Mouse (Mus musculus): Measurements from ENCODE around the gene Ppp2r5d.

Ppp2r5d gene

DNA sequence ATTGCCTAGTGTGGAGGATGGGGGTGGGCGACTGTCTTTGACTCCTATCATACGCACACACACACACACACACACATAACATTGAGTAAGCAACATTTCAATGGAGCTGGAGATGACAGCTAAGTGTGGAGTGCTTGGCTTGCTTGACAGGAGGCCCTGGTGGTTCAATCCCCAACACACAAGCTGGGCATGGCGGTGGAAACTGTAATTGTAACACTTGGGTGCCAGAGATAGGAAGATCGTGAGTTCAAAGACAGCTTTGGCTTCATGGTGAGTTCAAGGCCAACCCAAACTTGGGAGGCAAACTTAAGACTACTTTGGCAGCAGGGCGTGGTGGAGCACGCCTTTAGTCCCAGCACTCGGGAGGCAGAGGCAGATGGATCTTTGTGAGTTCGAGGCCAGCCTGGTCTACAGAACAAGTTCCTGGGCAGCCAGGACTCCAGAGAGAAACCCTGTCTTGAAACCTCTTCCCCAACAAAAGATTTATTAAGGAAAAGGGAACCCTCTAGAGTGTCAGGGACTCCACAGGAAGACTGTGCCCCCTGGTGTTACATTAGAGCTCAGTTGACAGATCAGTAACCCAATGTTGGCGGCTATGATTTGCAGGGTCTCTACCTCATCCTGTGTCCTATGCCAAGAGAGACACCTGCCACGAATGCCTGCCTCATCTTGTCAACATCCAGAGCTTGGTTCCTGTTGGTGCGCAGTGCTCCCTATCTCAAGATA lies 10.0 kb upstream of the Ppp2r5d start:
- DNase-seq = no peak

GRCm38 (mm10) chr17:46713849-46714248 lies 8.9 kb upstream of the Ppp2r5d start:
- no peak for DNase-seq

- DNase-seq = no peak
Observed at GRCm38 (mm10) chr17:46712442-46712841, 7.5 kb upstream of the Ppp2r5d start.

DNA sequence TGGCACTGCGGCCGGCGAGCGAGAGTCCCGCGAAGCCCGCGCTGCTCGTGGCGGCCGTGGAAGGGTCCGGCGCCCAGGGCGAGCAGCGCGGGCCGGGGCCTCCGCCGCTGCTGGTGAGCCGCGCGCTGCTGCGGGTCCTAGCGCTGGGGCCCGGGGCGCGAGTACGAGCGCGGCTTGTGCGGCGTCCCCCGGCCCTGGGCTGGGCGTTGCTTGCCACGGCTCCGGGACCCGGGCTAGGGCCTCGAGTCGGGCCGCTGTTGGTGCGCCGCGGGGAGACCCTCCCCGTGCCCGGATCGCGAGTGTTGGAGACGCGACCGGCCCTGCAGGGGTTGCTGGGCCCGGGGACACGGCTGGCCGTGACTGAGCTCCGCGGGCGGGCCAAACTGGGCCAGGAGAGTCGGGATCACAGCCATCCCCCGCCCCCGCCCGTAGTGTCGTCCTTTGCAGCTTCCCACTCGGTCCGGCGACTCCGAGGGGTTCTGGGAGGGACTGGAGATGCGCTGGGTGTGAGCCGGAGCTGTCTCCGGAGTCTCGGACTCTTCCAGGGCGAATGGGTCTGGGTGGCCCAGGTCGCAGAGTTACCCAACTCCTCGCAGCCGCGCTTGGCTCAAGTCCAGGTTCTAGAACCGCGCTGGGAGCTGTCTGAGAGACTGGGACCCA lies 6.8 kb upstream of the Ppp2r5d start:
- DNase-seq = peak; percentile 24

DNA sequence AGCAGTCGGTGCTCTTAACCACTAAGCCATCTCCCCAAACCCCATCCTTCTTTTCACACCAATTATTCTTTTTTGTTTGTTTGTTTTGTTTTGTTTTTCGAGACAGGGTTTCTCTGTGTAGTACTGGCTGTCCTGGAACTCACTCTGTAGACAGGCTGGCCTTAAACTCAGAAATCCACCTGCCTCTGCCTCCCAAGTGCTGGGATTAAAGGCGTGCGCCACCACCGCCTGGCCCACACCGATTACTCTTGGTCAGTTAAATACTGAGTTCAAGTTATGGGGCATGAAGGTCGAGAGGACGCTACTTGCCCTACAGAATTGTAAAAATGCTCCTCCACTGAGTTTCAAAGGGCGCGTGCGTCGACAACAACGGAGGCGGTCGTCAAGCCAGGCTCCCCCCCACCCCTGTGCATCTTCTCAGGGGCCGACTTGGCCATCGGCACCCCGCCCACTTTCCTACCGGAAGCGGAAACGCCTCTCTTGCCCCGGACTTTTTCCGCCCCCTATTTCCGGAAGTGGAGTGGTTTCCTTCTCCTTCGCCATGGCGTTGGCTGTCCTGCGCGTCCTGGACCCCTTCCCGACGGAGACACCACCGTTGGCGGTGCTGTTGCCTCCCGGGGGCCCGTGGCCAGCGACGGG lies 6.2 kb upstream of the Ppp2r5d start, which contains the start of gene Pex6:
Gene Pex6, plus strand, starts transcription at position 505 of the 639 bp plus-strand sequence.
- DNase-seq = peak; percentile 97

- DNase-seq = no peak
Observed at GRCm38 (mm10) chr17:46706375-46707089, 1.6 kb upstream of the Ppp2r5d start.

DNA sequence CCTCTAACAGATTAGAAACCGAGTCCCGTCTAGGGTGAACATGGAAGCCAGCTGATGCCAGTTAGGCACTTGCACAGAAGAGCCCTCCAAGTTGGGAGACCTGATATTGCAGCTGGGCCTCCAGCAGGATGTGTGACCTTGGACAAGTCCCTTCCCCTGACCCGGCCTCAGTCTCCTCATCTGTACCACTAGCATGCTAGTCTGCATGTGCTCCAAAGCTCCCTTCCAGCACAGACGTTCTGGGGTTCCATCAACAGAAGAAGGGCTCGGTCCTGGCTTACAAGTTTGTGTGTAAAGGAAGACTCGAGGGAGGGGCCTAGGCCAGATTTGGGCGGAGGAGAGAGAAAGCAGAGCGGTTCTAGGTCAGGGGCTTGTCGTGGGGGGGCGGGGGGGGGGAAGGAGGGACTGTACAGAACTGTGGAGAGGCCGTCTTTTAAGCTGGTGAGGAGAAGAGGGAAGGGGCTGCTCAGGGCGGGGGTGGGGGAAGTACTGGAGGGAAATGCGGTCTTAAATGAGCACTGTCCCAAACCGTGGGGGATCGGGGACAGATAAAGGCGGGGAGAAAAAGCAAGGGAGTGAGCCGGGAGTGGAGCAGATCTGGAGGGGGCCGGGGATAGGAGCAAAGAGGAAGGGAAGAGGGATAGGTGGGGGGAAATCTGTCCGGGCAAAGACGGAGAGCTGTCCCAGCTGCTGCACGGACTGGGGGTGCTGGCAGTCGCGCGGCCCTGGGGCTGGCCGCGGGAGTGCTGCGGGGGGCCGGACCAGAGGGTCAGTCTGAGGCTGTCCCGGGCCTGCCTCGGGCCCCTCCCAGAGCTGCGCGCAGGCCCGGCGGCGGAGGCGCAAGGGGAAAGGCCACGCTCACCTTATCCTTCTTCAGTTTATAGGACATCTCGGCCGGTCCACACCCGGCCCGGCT lies 682 bp downstream of the Ppp2r5d start:
- peak; percentile 27 for DNase-seq

DNA sequence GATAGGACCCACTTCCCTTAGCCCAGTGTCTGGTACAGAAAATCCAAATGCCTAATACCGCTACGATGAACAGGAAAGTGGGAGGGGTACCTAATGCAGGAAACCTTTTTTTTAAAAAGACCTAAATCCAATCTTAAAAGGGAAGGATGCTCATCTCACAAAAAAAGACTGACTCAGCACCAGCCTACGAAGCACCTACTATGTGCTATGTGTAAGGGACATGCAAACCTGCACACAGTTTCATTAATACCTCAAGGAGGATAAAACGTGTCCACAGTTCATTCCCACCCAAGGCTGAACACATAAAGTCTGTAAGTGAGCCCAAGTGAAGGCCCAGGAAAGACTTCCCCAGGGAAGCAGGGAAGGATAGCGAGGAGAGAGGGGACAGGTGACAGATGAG lies 2.4 kb downstream of the Ppp2r5d start:
- no peak for DNase-seq

DNA sequence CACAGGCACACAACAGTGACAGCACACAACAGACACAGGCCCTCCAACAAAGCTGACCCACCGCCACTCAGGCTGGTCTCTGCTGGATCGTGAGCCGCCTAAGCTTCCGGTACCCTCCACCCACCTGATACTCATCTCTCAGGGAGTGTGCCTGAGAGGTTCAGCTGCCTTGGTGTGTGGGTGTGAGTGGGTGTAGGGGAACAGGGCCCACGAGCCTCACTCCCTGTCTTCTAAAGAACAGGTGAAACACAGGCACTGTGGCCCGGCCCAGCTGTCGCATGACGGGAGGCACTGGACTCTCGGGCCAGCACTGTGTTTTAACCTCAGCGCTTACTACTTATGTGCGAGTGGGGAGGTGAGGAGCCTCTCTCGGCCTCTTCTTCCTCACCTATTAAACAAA lies 2.8 kb downstream of the Ppp2r5d start:
- no peak for DNase-seq

DNA sequence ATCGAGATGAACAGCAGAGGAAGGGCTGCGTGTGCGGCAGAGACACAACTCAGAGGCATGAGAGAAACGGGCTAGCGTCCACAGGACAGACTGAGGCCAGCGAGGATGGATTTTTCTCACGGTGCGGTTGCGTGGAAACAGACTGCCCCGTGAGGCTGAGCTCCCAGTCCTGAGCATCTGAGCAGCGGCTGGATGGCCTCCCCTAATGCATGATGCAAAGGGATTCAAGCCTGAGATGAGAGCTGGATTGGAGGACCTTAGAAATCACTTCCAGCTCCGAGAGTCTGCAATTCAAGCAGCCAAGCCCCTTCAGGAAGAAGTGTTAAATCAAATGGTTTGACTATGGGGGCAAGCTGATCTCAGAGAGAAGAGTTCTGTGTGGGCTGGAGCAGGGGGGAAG lies 3.4 kb downstream of the Ppp2r5d start:
- DNase-seq = no peak

DNA sequence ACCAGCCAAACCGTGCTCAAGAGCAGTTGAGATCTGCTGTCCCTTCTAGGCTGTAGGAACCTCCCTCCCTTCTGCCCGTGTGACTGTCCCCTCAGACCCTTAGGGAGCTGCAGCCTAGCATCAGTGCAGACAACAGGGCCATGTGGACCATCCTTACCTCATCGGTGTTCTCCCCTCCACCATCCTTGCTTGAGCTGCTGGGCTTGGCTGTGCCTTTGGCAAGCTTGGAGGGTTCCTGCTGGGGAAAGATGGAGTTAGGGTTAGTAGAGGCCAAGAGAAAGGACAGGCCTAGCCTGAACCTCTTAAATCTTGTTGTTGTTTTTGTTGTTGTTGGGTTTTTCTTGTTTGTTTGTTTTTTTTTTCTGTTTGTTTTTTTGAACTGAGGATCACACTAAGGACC lies 5.0 kb downstream of the Ppp2r5d start:
- DNase-seq = no peak

GRCm38 (mm10) chr17:46699245-46699644 lies 5.7 kb downstream of the Ppp2r5d start:
- no peak for DNase-seq

- DNase-seq = no peak
Observed at GRCm38 (mm10) chr17:46698515-46698914, 6.4 kb downstream of the Ppp2r5d start.

DNA sequence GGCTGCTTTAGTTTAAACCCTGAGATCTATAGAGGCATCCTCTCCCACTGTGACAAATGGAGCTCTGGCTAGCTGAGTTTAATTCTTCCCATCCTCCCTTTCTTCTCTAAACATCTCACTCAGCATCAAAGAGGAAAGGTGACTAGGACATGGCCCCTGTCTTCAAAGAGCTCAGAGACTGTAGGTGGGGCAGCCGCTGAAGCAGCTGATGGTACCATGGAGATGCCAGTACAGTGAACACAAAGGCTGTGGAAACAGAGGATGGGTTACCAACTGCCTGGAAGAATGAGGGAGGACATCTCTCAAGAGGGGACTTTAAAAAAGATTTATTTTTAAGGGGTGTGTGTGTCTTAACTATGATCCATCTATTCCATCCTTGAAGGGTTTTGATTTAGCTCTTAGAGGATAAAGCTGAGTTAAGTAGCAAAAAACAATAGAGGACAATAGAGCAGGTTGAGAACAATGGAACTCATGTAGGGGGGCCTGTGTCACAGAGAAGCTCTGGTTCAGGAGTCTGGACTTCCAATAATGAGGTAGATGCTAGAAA lies 10.3 kb downstream of the Ppp2r5d start:
- DNase-seq = no peak

- no peak for DNase-seq
Observed at GRCm38 (mm10) chr17:46691390-46691789, 13.5 kb downstream of the Ppp2r5d start.

GRCm38 (mm10) chr17:46690665-46691064 lies 14.2 kb downstream of the Ppp2r5d start:
- DNase-seq = no peak

DNA sequence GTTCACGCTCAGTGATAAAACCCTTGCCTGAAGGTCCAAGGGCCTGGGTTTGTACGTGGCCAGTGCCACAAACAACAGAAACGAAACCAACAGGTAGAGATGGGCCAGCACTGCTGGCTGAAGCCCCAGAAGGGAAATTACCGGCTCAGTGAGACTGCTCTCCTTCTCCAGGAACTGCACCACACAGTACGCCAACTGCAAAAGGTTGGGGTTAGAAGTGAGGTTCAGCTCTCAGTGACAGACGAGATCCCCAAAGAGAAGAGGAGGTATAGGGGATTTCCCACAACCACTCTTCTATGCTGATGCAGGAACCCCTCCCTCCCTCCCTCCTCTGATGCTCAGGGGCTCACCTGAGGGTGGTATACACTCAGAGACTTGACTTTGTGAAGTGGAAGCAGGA lies 19.0 kb downstream of the Ppp2r5d start:
- no peak for DNase-seq

GRCm38 (mm10) chr17:46682654-46683389 lies 22.1 kb downstream of the Ppp2r5d start:
- DNase-seq = no peak

DNA sequence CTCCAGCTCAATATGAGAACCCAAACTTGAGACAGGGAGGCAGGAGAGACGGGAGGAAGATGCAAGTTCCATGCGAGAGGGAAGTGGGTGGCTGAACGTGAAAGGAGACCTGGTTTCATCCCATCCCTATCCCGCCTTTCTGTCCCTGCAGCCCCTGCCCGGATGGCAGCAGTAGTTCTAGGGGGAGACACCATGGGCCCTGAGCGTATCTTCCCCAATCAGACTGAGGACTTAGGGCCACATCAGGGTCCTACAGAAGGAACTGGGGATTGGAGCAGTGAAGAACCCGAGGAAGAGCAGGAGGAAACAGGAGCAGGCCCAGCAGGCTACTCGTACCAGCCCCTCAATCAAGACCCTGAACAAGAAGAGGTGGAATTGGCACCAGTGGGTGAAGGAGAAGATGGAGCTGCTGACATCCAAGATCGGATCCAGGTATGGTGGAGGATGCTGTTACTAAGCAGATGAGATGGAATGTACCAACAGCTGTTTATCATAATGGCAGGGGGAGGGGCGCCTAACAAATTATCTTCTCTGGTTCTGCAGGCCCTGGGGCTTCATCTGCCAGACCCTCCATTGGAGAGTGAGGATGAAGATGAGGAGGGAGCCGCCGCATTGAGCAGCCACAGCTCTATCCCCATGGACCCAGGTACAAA lies 23.3 kb downstream of the Ppp2r5d start:
- DNase-seq = no peak

- DNase-seq = peak; percentile 99
Observed at GRCm38 (mm10) chr17:46680760-46681373, 24.0 kb downstream of the Ppp2r5d start, which contains the start of gene Klhdc3. TSS of gene Klhdc3 (minus strand) at chr17:46680914.

Measured in retina, postnatal 1 day (tissue).